Mouse (Mus musculus) intestine, postnatal 0 days (tissue): ENCODE results near the gene Gpr146. TPM values are rescaled to one million over a fixed set of nuclear protein-coding genes. Genes with fewer than 3 reads are reported as not detected.

Experiments used
- ATAC-seq: fragments of 200-750 bp; cut with Nextera tagmentation; 2 replicates; pipeline ENCODE4 v1.8.0; 2017; ENCODE audit warnings: mild to moderate bottlenecking, moderate TSS enrichment, moderate library complexity
- H3K27ac ChIP-seq: fragments of 300-500 bp; sonication (generic); 2 replicates; pipeline ENCODE4 v1.5.1; 2014; ENCODE audit warnings: mild to moderate bottlenecking, low read depth, low read length, moderate library complexity
- H3K27me3 ChIP-seq: fragments of 300-500 bp; sonication (generic); replicated peaks from 2 replicates; pipeline ENCODE4 v1.6.1; 2014; ENCODE audit warnings: low read length, mixed read lengths; ENCODE audit not compliant: control insufficient read depth, insufficient read depth
- H3K36me3 ChIP-seq: fragments of 300-500 bp; sonication (generic); 2 replicates; pipeline ENCODE4 v1.6.1; 2014; ENCODE audit warnings: mild to moderate bottlenecking, moderate library complexity; ENCODE audit not compliant: control insufficient read depth, insufficient read depth
- H3K4me1 ChIP-seq: fragments of 300-500 bp; sonication (generic); replicated peaks from 2 replicates; pipeline ENCODE4 v1.6.1; 2014; ENCODE audit warnings: antibody characterized with exemption, low read length, mixed read lengths; ENCODE audit not compliant: control insufficient read depth, insufficient read depth
- H3K4me2 ChIP-seq: fragments of 300-500 bp; sonication (generic); replicated peaks from 2 replicates; pipeline ENCODE4 v1.6.1; 2014; ENCODE audit warnings: low read depth, mild to moderate bottlenecking, moderate library complexity
- H3K4me3 ChIP-seq: fragments of 300-500 bp; sonication (generic); 2 replicates; pipeline ENCODE4 v1.5.1; 2014; ENCODE audit warnings: low read depth, low read length
- H3K9ac ChIP-seq: fragments of 300-500 bp; sonication (generic); 2 replicates; pipeline ENCODE4 v1.6.1; 2014; ENCODE audit warnings: mild to moderate bottlenecking, low read depth, low read length
- H3K9me3 ChIP-seq: fragments of 300-500 bp; sonication (generic); 2 replicates; pipeline ENCODE4 v1.6.1; 2016; ENCODE audit warnings: mixed run types; ENCODE audit not compliant: control insufficient read depth
- CTCF ChIP-seq: sonication (generic); IDR thresholded peaks from 2 replicates; pipeline ENCODE4 v1.5.1; 2016; ENCODE audit warnings: low read depth, mild to moderate bottlenecking, control low read depth, antibody characterized with exemption, moderate library complexity
- WGBS: fragments of 180-500 bp; shearing (Covaris S2); extraction: QIAGEN DNeasy Blood & Tissue Kit; methylation state at CpG from one replicate; pipeline ENCODE4 v1.1.7; 2014; 5-methylcytosine and 5-hydroxymethylcytosine counted together
- polyA plus RNA-seq: library from polyadenylated mRNA; unstranded; fragments of >200 nt; fragmentation: Nextera tagmentation; extraction: Ambion mirVana; gene quantifications from 2 replicates; pipeline ENCODE4 v1.2.1, GENCODE M21; 2015

Gene Gpr146
- polyA plus RNA-seq, 1 experiment from 2014 or later, result 2.6 TPM

DNA sequence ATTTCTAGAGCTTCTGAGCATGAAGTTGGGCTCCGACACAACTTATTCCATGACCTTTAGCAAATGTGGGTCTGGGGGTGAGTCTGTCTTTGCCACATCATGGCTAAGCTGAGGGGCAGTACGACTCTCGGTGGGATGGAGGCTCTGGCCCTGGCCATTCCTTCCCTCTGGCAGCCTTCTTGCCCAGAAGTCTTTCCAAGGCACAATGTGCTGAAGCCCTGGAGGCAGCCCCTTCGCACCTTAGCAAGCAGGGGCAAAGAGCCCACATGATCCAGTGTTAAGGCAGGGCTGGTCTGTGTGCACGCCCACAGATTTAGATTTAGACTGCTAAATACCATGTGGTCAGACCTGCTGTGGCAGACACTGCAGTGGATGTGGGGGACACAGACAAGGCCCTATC is 21.3 kb downstream of the Gpr146 start:
- no peak overlapping the region for H3K27ac ChIP-seq
- no peaks in the 10 kb centered on the region for H3K9me3 ChIP-seq
- TF ChIP-seq CTCF, result no peak
- no peak overlapping the region for H3K9ac ChIP-seq
- 80% methylated on average over 5 of the region's 5 CpGs for WGBS
- no peak overlapping the region for H3K4me3 ChIP-seq
- no peak overlapping the region for H3K4me2 ChIP-seq
- H3K27me3 ChIP-seq, result no peaks in the 10 kb centered on the region
- no peak for ATAC-seq
- H3K36me3 ChIP-seq, result no peaks in the 10 kb centered on the region; the same call in 1 of the 2 replicates
- H3K4me1 ChIP-seq, result no peaks in the 10 kb centered on the region

DNA sequence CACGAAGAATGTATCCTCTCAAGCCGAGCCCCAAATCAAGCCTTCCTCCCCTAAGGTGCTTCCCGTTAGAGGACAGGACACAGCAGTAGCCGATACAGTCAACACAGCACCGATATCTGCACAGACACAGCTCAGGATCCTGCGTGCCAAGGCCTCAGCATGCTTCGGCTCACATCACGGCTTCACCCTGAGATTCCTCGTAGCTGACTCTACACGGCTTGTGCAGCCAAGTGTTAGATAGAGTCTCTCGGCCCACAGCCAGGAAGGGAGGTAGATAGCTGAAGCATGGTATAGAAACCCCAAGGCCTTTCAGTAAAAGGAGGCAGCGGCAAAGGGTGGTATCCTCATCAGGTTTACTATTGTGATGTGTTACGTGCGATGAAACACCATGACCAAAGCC is 22.5 kb downstream of the Gpr146 start:
- 89% methylated on average over 14 of the region's 14 CpGs for WGBS

DNA sequence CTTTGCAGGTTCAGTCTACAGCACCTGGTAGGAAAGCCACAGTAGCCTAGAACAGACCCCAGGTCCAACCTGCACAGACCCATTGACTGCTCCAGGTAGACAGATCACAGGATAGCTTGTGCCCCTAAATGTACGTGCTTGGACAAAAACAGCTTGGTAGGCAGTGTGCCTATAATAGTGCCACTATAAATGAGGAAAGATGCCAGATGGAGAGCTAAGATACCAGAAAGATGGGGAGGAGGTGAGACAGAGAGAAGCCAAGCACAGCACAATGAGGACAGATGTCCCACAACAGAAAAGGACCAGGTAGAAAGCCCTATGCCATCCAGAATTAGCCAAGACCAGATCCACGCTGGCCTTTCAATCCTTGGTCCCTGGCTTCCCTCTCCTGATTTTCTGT is 24.6 kb downstream of the Gpr146 start:
- Histone ChIP-seq H3K27me3 (no peaks in the 10 kb centered on the region), H3K9ac (no peak overlapping the region), H3K36me3 (no peaks in the 10 kb centered on the region; the same call in 1 of the 2 replicates), H3K9me3 (no peaks in the 10 kb centered on the region), H3K4me2 (no peak overlapping the region), H3K4me3 (no peak overlapping the region), H3K4me1 (no peaks in the 10 kb centered on the region), H3K27ac (no peak overlapping the region)
- 93% methylated on average over 2 of the region's 2 CpGs for WGBS
- ATAC-seq, result no peak
- no peak for TF ChIP-seq CTCF

More for the DNA sequence above, 22.5 kb downstream of the Gpr146 start:
- no peaks in the 10 kb centered on the region for H3K9me3 ChIP-seq
- TF ChIP-seq CTCF, result no peak
- no peaks in the 10 kb centered on the region; the same call in 1 of the 2 replicates for H3K36me3 ChIP-seq
- no peak overlapping the region for H3K4me3 ChIP-seq
- no peak overlapping the region for H3K4me2 ChIP-seq
- H3K9ac ChIP-seq, result no peak overlapping the region
- no peaks in the 10 kb centered on the region for H3K27me3 ChIP-seq
- H3K27ac ChIP-seq, result no peak overlapping the region
- H3K4me1 ChIP-seq, result no peaks in the 10 kb centered on the region
- ATAC-seq, result no peak

DNA sequence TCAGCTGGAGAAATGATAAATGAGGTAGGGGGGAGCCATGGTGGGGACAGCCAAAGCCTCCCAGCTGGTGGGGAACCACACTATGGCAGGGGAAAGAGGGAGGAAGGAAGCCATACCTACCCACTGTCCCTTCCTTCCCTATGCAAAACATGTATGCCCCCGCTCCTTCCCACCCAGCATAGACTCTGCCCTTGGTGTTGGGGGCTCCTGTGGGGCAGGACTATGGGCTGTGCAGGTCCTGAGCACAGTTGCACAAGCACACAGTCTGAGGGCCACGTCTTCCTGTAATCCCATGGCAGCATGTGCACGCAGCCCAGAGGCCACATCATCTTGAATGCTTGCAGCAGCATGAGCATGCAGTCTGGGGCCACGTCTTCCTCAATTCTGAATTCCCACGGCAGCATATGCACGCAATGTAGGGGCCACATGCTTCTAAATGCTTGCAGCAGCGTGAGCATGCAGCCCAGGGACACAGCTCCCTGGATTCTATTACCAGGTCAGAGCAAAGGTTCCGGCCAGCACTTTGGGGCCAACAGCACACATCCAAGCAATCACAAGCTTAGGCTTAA is 26.3 kb downstream of the Gpr146 start:
- Histone ChIP-seq H3K4me1 (no peaks in the 10 kb centered on the region), H3K9me3 (no peaks in the 10 kb centered on the region), H3K36me3 (no peaks in the 10 kb centered on the region; the same call in 1 of the 2 replicates), H3K27me3 (no peaks in the 10 kb centered on the region), H3K9ac (no peak overlapping the region), H3K27ac (no peak overlapping the region), H3K4me2 (no peak overlapping the region), H3K4me3 (no peak overlapping the region)
- WGBS, result 89% methylated on average over 8 of the region's 8 CpGs
- ATAC-seq, result no peak
- no peak for TF ChIP-seq CTCF

DNA sequence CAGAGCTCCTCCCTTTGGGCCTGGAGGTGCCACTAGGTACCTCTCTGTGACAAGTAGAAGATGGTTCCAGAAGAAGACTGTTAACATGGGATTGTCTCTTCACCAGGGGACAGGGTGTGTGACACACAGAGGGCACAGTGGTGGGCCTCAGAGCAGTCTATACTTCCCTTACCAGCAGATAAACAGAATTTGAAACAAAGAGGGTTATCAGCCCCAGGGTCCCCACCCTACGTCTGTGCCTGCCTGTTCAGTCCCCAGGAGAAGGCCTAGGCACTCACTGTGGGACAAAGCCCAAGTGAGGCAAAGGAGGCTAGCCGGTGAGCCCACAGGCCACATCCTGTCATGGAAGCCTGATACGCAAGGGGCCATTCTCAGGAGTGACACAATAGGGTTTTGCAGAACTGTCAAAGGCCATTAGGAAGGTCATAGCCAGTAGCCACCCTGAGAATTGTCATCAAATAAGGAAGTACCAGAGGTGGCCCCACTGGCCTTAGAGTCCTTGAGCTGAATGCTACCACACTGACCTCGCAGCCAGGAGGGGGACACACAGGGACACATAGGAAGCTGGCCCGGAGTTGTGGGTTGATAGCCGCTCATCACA is 27.4 kb downstream of the Gpr146 start, which contains the start of gene C130050O18Rik:
Gene C130050O18Rik, plus strand, starts transcription at position 480 of the 601 bp plus-strand sequence.
- Histone ChIP-seq H3K4me1 (0 out of 2 replicates have a peak, but pooled peaks cover 5% of the 10 kb centered on the region), H3K9me3 (no peaks in the 10 kb centered on the region), H3K27me3 (no peaks in the 10 kb centered on the region), H3K9ac (no peak within 1 kb of the TSS; the same call in 1 of the 2 replicates), H3K27ac (no peak within 1 kb of the TSS), H3K4me2 (no peak within 1 kb of the TSS), H3K36me3 (no peaks in the 10 kb centered on the region; the same call in 1 of the 2 replicates), H3K4me3 (no peak within 1 kb of the TSS)
- WGBS, result 78% methylated on average over 6 of the region's 6 CpGs
- TF ChIP-seq CTCF, result no peak
- ATAC-seq, result no peak

DNA sequence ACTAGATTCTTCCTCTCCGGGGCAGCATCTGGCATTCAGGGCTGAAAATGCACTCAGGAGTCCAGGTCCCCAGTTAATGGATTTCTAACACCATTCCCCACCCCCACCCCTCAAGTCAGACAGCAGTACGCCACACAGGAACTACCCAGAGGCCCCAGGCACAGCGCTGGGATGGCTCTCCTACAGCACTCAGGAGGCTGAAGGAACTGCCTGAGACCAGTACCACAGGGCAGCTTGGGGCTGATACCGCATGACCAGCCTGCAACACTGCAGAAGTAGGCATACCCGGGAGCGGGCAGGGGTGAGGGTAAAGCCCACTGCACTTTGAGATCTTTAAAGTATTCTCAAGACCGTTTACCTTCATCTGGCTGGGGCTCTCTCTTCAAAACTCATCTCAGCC is 28.0 kb downstream of the Gpr146 start:
- Histone ChIP-seq H3K4me3 (no peak overlapping the region), H3K27ac (no peak overlapping the region), H3K27me3 (no peaks in the 10 kb centered on the region), H3K9ac (no peak overlapping the region), H3K36me3 (no peaks in the 10 kb centered on the region; the same call in 1 of the 2 replicates), H3K4me1 (0 out of 2 replicates have a peak, but pooled peaks cover 5% of the 10 kb centered on the region), H3K9me3 (no peaks in the 10 kb centered on the region), H3K4me2 (no peak overlapping the region)
- no peak for ATAC-seq
- WGBS, result 77% methylated on average over 7 of the region's 7 CpGs
- TF ChIP-seq CTCF, result no peak
